Mouse (Mus musculus) heart, postnatal 0 days (tissue): ENCODE measurements at regions not wholly inside any gene's neighbourhood (a gene's known extent, or its start where the extent isn't known, plus 50 kb on each side); places are given as distances from the start of the nearest gene placed in this dataset.

Source experiments
- CTCF ChIP-seq: IDR thresholded peaks from 2 replicates; pipeline ENCODE4 v1.5.1; 2016; ENCODE audit warnings: antibody characterized with exemption, control low read depth, low read depth
- EP300 ChIP-seq: IDR thresholded peaks from 2 replicates; pipeline ENCODE4 v1.6.1; 2016; ENCODE audit warnings: antibody characterized with exemption, low read depth

DNA sequence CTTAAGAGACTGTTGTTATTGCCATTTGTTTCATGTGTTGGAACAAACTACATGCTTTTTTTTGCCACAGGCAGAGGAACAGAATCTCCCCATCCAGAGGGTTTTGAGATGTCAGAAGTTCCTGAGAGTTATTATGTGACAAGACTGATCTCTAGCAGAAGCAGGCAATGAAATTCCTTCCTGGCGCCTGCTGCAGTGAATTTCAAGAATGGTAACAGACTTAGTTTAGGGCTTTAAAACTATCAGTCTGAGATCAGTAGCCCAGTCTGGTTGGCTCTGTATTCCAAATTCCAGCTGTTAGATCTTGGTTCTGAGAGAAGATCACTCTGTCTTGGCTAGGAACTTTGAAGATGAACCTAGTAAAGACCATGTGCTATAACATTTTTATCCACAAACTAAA is 749.2 kb upstream of the Marcks start:
- TF ChIP-seq CTCF (no peak), EP300 (no peak)
